Mouse (Mus musculus) forebrain, embryonic 12.5 days (tissue): Measurements from ENCODE around the gene Zfp740. TPM values are rescaled to one million over a fixed set of nuclear protein-coding genes. Genes with fewer than 3 reads are reported as not detected.
A peak's percentile ranks its signal among the peaks of the same experiment; 100 is the strongest.

Source experiments
- ATAC-seq: fragments of 200-750 bp; cut with Nextera tagmentation; 2 replicates; pipeline ENCODE4 v1.8.0; 2017; ENCODE audit warnings: moderate TSS enrichment; ENCODE audit not compliant: low FRiP score
- H3K27ac ChIP-seq: fragments of 300-500 bp; sonication (generic); 2 replicates; pipeline ENCODE4 v1.5.1; 2016; ENCODE audit warnings: mild to moderate bottlenecking
- H3K27me3 ChIP-seq: fragments of 300-500 bp; sonication (generic); 2 replicates; pipeline ENCODE4 v1.6.1; 2016; ENCODE audit warnings: mild to moderate bottlenecking
- H3K36me3 ChIP-seq: fragments of 300-500 bp; sonication (generic); replicated peaks from 2 replicates; pipeline ENCODE4 v1.6.1; 2016; ENCODE audit warnings: mild to moderate bottlenecking
- H3K4me1 ChIP-seq: fragments of 300-500 bp; sonication (generic); 2 replicates; pipeline ENCODE4 v1.6.1; 2016
- H3K4me2 ChIP-seq: fragments of 300-500 bp; sonication (generic); 2 replicates; pipeline ENCODE4 v1.6.1; 2016; ENCODE audit warnings: mild to moderate bottlenecking, moderate library complexity
- H3K4me3 ChIP-seq: fragments of 300-500 bp; sonication (generic); replicated peaks from 2 replicates; pipeline ENCODE4 v1.5.1; 2016; ENCODE audit warnings: mild to moderate bottlenecking
- H3K9ac ChIP-seq: fragments of 300-500 bp; sonication (generic); 2 replicates; pipeline ENCODE4 v1.6.1; 2016; ENCODE audit warnings: mild to moderate bottlenecking
- H3K9me3 ChIP-seq: fragments of 300-500 bp; sonication (generic); 2 replicates; pipeline ENCODE4 v1.6.1; 2016
- WGBS: fragments of 180-500 bp; shearing (Covaris S2); methylation state at CpG from one replicate; pipeline ENCODE4 v1.1.7; 2016; 5-methylcytosine and 5-hydroxymethylcytosine counted together
- polyA plus RNA-seq: library from polyadenylated mRNA; unstranded; fragments of >200 nt; fragmentation: Nextera tagmentation; extraction: Ambion mirVana; gene quantifications from 2 replicates; pipeline ENCODE4 v1.2.1, GENCODE M21; 2016

The Zfp740 gene
- polyA plus RNA-seq, 1 experiment from 2014 or later = 132 TPM

GRCm38 (mm10) chr15:102195373-102195772 is 7.7 kb upstream of the Zfp740 start:
- no peak for ATAC-seq
- H3K4me2 ChIP-seq = no peak overlapping the region
- WGBS = 83% methylated on average over 4 of the region's 4 CpGs

GRCm38 (mm10) chr15:102198841-102199240 is 4.2 kb upstream of the Zfp740 start:
- Histone ChIP-seq H3K27ac (no peak overlapping the region), H3K36me3 (no peaks in the 10 kb centered on the region), H3K4me2 (no peak overlapping the region), H3K9me3 (no peaks in the 10 kb centered on the region), H3K4me3 (no peak overlapping the region), H3K27me3 (no peaks in the 10 kb centered on the region), H3K4me1 (peaks cover 7% of the 10 kb centered on the region), H3K9ac (no peak overlapping the region)
- 88% methylated on average over 4 of the region's 4 CpGs for WGBS
- ATAC-seq = no peak

More at GRCm38 (mm10) chr15:102195373-102195772, 7.7 kb upstream of the Zfp740 start:
- Histone ChIP-seq H3K27me3 (no peaks in the 10 kb centered on the region), H3K27ac (no peak overlapping the region), H3K36me3 (no peaks in the 10 kb centered on the region), H3K4me3 (no peak overlapping the region), H3K9me3 (no peaks in the 10 kb centered on the region), H3K9ac (no peak overlapping the region), H3K4me1 (no peaks in the 10 kb centered on the region)

GRCm38 (mm10) chr15:102203835-102204381 is 859 bp downstream of the Zfp740 start:
- peak overlapping the region; percentile 85 for H3K4me3 ChIP-seq
- 0% methylated on average over 34 of the region's 72 CpGs for WGBS
- H3K36me3 ChIP-seq = peaks cover 33% of the 10 kb centered on the region
- H3K27ac ChIP-seq = peak overlapping the region; percentile 99
- peak; percentile 47 for ATAC-seq
- peak overlapping the region; percentile 77 for H3K4me2 ChIP-seq
- no peaks in the 10 kb centered on the region for H3K27me3 ChIP-seq
- H3K9ac ChIP-seq = peak overlapping the region; percentile 92
- no peaks in the 10 kb centered on the region for H3K9me3 ChIP-seq
- peaks cover 40% of the 10 kb centered on the region for H3K4me1 ChIP-seq

GRCm38 (mm10) chr15:102204674-102205505 is 1.8 kb downstream of the Zfp740 start, which contains the start of gene Csad:
Csad (minus strand) TSS chr15:102204724.
- Histone ChIP-seq H3K27ac (peak within 1 kb of the TSS; percentile 99), H3K9me3 (no peaks in the 10 kb centered on the region), H3K4me2 (peak within 1 kb of the TSS; percentile 77), H3K27me3 (no peaks in the 10 kb centered on the region), H3K4me1 (peaks cover 40% of the 10 kb centered on the region), H3K9ac (peak within 1 kb of the TSS; percentile 92), H3K36me3 (peaks cover 42% of the 10 kb centered on the region), H3K4me3 (peak within 1 kb of the TSS; percentile 85)
- 64% methylated on average over 19 of the region's 19 CpGs for WGBS
- no peak for ATAC-seq

- no peaks in the 10 kb centered on the region for H3K27me3 ChIP-seq
- peaks cover 51% of the 10 kb centered on the region for H3K36me3 ChIP-seq
- H3K4me2 ChIP-seq = peak overlapping the region; percentile 77
- H3K9ac ChIP-seq = peak overlapping the region; percentile 92
- peaks cover 40% of the 10 kb centered on the region for H3K4me1 ChIP-seq
- H3K4me3 ChIP-seq = peak overlapping the region; percentile 85
- peak overlapping the region; percentile 99 for H3K27ac ChIP-seq
- no peaks in the 10 kb centered on the region for H3K9me3 ChIP-seq
- ATAC-seq = peak; percentile 16; the same call in 1 of the 2 replicates
- 42% methylated on average over 8 of the region's 8 CpGs for WGBS
Measured at GRCm38 (mm10) chr15:102205779-102206178, 2.7 kb downstream of the Zfp740 start.

GRCm38 (mm10) chr15:102207351-102207750 is 4.3 kb downstream of the Zfp740 start:
- Histone ChIP-seq H3K9me3 (no peaks in the 10 kb centered on the region), H3K4me1 (peaks cover 38% of the 10 kb centered on the region), H3K36me3 (peaks cover 64% of the 10 kb centered on the region), H3K27ac (no peak overlapping the region), H3K4me3 (no peak overlapping the region), H3K4me2 (no peak overlapping the region), H3K9ac (peak overlapping the region; percentile 7; the same call in 1 of the 2 replicates), H3K27me3 (no peaks in the 10 kb centered on the region)
- WGBS = 91% methylated on average over 3 of the region's 3 CpGs
- ATAC-seq = no peak

- Histone ChIP-seq H3K4me2 (no peak overlapping the region), H3K9me3 (no peaks in the 10 kb centered on the region), H3K27ac (no peak overlapping the region), H3K36me3 (peaks cover 72% of the 10 kb centered on the region), H3K4me3 (no peak overlapping the region), H3K4me1 (peaks cover 33% of the 10 kb centered on the region), H3K9ac (no peak overlapping the region), H3K27me3 (no peaks in the 10 kb centered on the region)
- WGBS = 94% methylated on average over 9 of the region's 9 CpGs
- no peak for ATAC-seq
Measured at GRCm38 (mm10) chr15:102208092-102208561, 5.1 kb downstream of the Zfp740 start.

- ATAC-seq = no peak
- no peak overlapping the region for H3K4me2 ChIP-seq
- 89% methylated on average over 8 of the region's 8 CpGs for WGBS
- H3K4me1 ChIP-seq = peaks cover 32% of the 10 kb centered on the region
- H3K27ac ChIP-seq = no peak overlapping the region
- H3K36me3 ChIP-seq = peaks cover 81% of the 10 kb centered on the region
- no peak overlapping the region for H3K4me3 ChIP-seq
- no peaks in the 10 kb centered on the region for H3K9me3 ChIP-seq
- H3K9ac ChIP-seq = no peak overlapping the region
- no peaks in the 10 kb centered on the region for H3K27me3 ChIP-seq
Measured at GRCm38 (mm10) chr15:102209114-102209513, 6.1 kb downstream of the Zfp740 start.

- Histone ChIP-seq H3K9ac (no peak overlapping the region), H3K9me3 (no peaks in the 10 kb centered on the region), H3K27ac (no peak overlapping the region), H3K36me3 (peaks cover 89% of the 10 kb centered on the region), H3K4me2 (no peak overlapping the region), H3K4me1 (peaks cover 15% of the 10 kb centered on the region), H3K27me3 (no peaks in the 10 kb centered on the region), H3K4me3 (no peak overlapping the region)
- ATAC-seq = no peak
- WGBS = 92% methylated on average over 4 of the region's 4 CpGs
Measured at GRCm38 (mm10) chr15:102210816-102211215, 7.8 kb downstream of the Zfp740 start.

GRCm38 (mm10) chr15:102211895-102212294 is 8.8 kb downstream of the Zfp740 start:
- Histone ChIP-seq H3K27ac (no peak overlapping the region), H3K4me3 (no peak overlapping the region), H3K9ac (no peak overlapping the region), H3K4me2 (no peak overlapping the region), H3K27me3 (no peaks in the 10 kb centered on the region), H3K36me3 (peaks cover 93% of the 10 kb centered on the region), H3K9me3 (no peaks in the 10 kb centered on the region), H3K4me1 (peaks cover 7% of the 10 kb centered on the region; the same call in 1 of the 2 replicates)
- ATAC-seq = no peak
- 88% methylated on average over 6 of the region's 6 CpGs for WGBS

- H3K9ac ChIP-seq = no peak overlapping the region
- no peaks in the 10 kb centered on the region for H3K27me3 ChIP-seq
- no peaks in the 10 kb centered on the region for H3K9me3 ChIP-seq
- no peak for ATAC-seq
- no peaks in the 10 kb centered on the region for H3K4me1 ChIP-seq
- peaks cover 79% of the 10 kb centered on the region for H3K36me3 ChIP-seq
- no peak overlapping the region for H3K4me2 ChIP-seq
- WGBS = 32% methylated on average over 2 of the region's 2 CpGs
- H3K4me3 ChIP-seq = no peak overlapping the region
- H3K27ac ChIP-seq = no peak overlapping the region
Measured at GRCm38 (mm10) chr15:102214132-102214531, 11.1 kb downstream of the Zfp740 start.

GRCm38 (mm10) chr15:102215624-102216023 is 12.6 kb downstream of the Zfp740 start:
- 76% methylated on average over 6 of the region's 6 CpGs for WGBS
- H3K27me3 ChIP-seq = no peaks in the 10 kb centered on the region
- no peak for ATAC-seq

More at GRCm38 (mm10) chr15:102215624-102216023, 12.6 kb downstream of the Zfp740 start:
- Histone ChIP-seq H3K4me2 (no peak overlapping the region), H3K4me1 (no peaks in the 10 kb centered on the region), H3K9me3 (no peaks in the 10 kb centered on the region), H3K9ac (no peak overlapping the region), H3K4me3 (no peak overlapping the region), H3K27ac (no peak overlapping the region), H3K36me3 (peaks cover 65% of the 10 kb centered on the region)
